Mouse (Mus musculus) hindbrain, postnatal 0 days (tissue): ENCODE results near the gene Krt34. TPM values are rescaled to one million over a fixed set of nuclear protein-coding genes. Genes with fewer than 3 reads are reported as not detected.

Experiments
- ATAC-seq: fragments of 200-750 bp; cut with Nextera tagmentation; 2 replicates; pipeline ENCODE4 v1.8.0; 2017; ENCODE audit warnings: mild to moderate bottlenecking, moderate TSS enrichment, moderate library complexity
- DNase-seq: peaks from one replicate; pipeline ENCODE4 v3.0.0-alpha.2; 2015; ENCODE audit warnings: low spot score
- H3K27ac ChIP-seq: fragments of 300-500 bp; sonication (generic); 2 replicates; pipeline ENCODE4 v1.5.1; 2014; ENCODE audit warnings: mild to moderate bottlenecking
- H3K27me3 ChIP-seq: fragments of 300-500 bp; sonication (generic); 2 replicates; pipeline ENCODE4 v1.6.1; 2014; ENCODE audit warnings: low read length, mixed read lengths; ENCODE audit not compliant: insufficient read depth
- H3K36me3 ChIP-seq: fragments of 300-500 bp; sonication (generic); 2 replicates; pipeline ENCODE4 v1.6.1; 2014; ENCODE audit warnings: low read length, mixed read lengths; ENCODE audit not compliant: insufficient read depth
- H3K4me1 ChIP-seq: fragments of 300-500 bp; sonication (generic); 2 replicates; pipeline ENCODE4 v1.6.1; 2014; ENCODE audit warnings: antibody characterized with exemption, low read length, mixed read lengths; ENCODE audit not compliant: insufficient read depth
- H3K4me2 ChIP-seq: fragments of 300-500 bp; sonication (generic); 2 replicates; pipeline ENCODE4 v1.6.1; 2014; ENCODE audit warnings: low read depth, mild to moderate bottlenecking, low read length, moderate library complexity, mixed read lengths
- H3K4me3 ChIP-seq: fragments of 300-500 bp; sonication (generic); 2 replicates; pipeline ENCODE4 v1.5.1; 2014; ENCODE audit warnings: low read length
- H3K9ac ChIP-seq: fragments of 300-500 bp; sonication (generic); replicated peaks from 2 replicates; pipeline ENCODE4 v1.6.1; 2014; ENCODE audit warnings: mild to moderate bottlenecking, low read length, moderate library complexity, mixed read lengths
- H3K9me3 ChIP-seq: fragments of 300-500 bp; sonication (generic); 2 replicates; pipeline ENCODE4 v1.6.1; 2016; ENCODE audit warnings: low read length, mixed read lengths
- CTCF ChIP-seq: IDR thresholded peaks from 2 replicates; pipeline ENCODE4 v1.5.1; 2016; ENCODE audit warnings: antibody characterized with exemption, control low read depth, low read depth
- WGBS: fragments of 180-500 bp; shearing (Covaris S2); extraction: QIAGEN DNeasy Blood & Tissue Kit; methylation state at CpG from one replicate; pipeline ENCODE4 v1.1.7; 2014; 5-methylcytosine and 5-hydroxymethylcytosine counted together
- polyA plus RNA-seq: library from polyadenylated mRNA; unstranded; fragments of >200 nt; fragmentation: Nextera tagmentation; extraction: Ambion mirVana; gene quantifications from 2 replicates; pipeline ENCODE4 v1.2.1, GENCODE M21; 2015
- total RNA-seq: library from RNA; depleted of rRNA; stranded (reverse); fragments of >200 nt; gene quantifications from 2 replicates; pipeline ENCODE4 v1.2.3, GENCODE M21; 2014; rRNA removed

The Krt34 gene
- total and polyA plus RNA-seq, 2 experiments from 2014 or later = not detected

DNA sequence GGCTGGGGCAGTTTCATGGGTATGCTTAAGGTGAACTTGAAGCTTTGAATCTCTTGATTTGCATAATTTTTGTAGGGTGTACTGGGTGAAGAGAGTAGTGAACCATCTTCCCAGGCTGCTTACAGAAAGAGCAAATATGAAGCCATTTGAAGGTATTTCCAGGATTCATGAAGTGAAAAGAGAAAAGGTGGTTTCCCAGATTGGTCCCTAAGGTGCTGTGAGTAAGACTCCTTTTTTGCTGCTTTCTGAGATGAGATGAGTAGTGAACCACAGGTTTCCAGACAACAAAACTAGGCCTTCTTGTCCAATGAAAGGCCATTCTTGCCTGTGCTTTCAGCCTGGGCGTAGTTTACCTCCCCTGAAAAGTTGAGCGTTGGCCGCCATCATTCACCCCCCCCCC, 52.8 kb downstream of the Krt34 start:
- Histone ChIP-seq H3K4me3 (no peak overlapping the region), H3K4me2 (no peak overlapping the region), H3K9me3 (no peaks in the 10 kb centered on the region), H3K27me3 (no peaks in the 10 kb centered on the region), H3K4me1 (no peaks in the 10 kb centered on the region), H3K36me3 (no peaks in the 10 kb centered on the region), H3K27ac (no peak overlapping the region), H3K9ac (no peak overlapping the region)
- WGBS = 92% methylated on average over 3 of the region's 3 CpGs
- DNase-seq (no peak), ATAC-seq (no peak)
- no peak for TF ChIP-seq CTCF

Other genes with a start within 250 kb of the Krt34 start
Only the 30 nearest of the 32 such genes appear.
- not detected in 2 replicates for gene Gm11554, start 237.1 kb downstream of the Krt34 start, total RNA-seq
- gene Gm11554, start 237.1 kb downstream of the Krt34 start, polyA plus RNA-seq = not detected in 2 replicates
- not detected in 2 replicates for gene Krtap4-13, start 231.7 kb downstream of the Krt34 start, total RNA-seq
- gene Krtap4-13, start 231.7 kb downstream of the Krt34 start, polyA plus RNA-seq = not detected in 2 replicates
- not detected in 2 replicates for gene Gm11564, start 225.9 kb downstream of the Krt34 start, total RNA-seq
- gene Gm11564, start 225.9 kb downstream of the Krt34 start, polyA plus RNA-seq = not detected in 2 replicates
- not detected in 2 replicates for gene 2300003K06Rik, start 203.5 kb downstream of the Krt34 start, total RNA-seq
- not detected in 2 replicates for gene 2300003K06Rik, start 203.5 kb downstream of the Krt34 start, polyA plus RNA-seq
- gene Krtap4-16, start 189.9 kb downstream of the Krt34 start, total RNA-seq = not detected in 2 replicates
- not detected in 2 replicates for gene Krtap4-16, start 189.9 kb downstream of the Krt34 start, polyA plus RNA-seq
- not detected in 2 replicates for gene Gm11568, start 183.6 kb downstream of the Krt34 start, total RNA-seq
- not detected in 2 replicates for gene Gm11568, start 183.6 kb downstream of the Krt34 start, polyA plus RNA-seq
- not detected in 2 replicates for gene Gm11559, start 177.1 kb downstream of the Krt34 start, total RNA-seq
- not detected in 2 replicates for gene Gm11559, start 177.1 kb downstream of the Krt34 start, polyA plus RNA-seq
- gene Krtap9-1, start 168.2 kb downstream of the Krt34 start, total RNA-seq = not detected in 2 replicates
- not detected in 2 replicates for gene Krtap9-1, start 168.2 kb downstream of the Krt34 start, polyA plus RNA-seq
- not detected in 2 replicates for gene Gm11567, start 162.4 kb downstream of the Krt34 start, total RNA-seq
- gene Gm11567, start 162.4 kb downstream of the Krt34 start, polyA plus RNA-seq = not detected in 2 replicates
- gene Krtap31-1, start 133.6 kb downstream of the Krt34 start, total RNA-seq = not detected in 2 replicates
- not detected in 2 replicates for gene Krtap31-1, start 133.6 kb downstream of the Krt34 start, polyA plus RNA-seq
- gene Gm11565, start 126.8 kb downstream of the Krt34 start, total RNA-seq = not detected in 2 replicates
- gene Gm11565, start 126.8 kb downstream of the Krt34 start, polyA plus RNA-seq = not detected in 2 replicates
- gene Krtap31-2, start 105.3 kb downstream of the Krt34 start, total RNA-seq = not detected in 2 replicates
- not detected in 2 replicates for gene Krtap31-2, start 105.3 kb downstream of the Krt34 start, polyA plus RNA-seq
- gene Krtap9-5, start 93.1 kb downstream of the Krt34 start, total RNA-seq = not detected in 2 replicates
- gene Krtap9-5, start 93.1 kb downstream of the Krt34 start, polyA plus RNA-seq = not detected in 2 replicates
- not detected in 2 replicates for gene Krtap29-1, start 62.5 kb downstream of the Krt34 start, total RNA-seq
- not detected in 2 replicates for gene Krtap29-1, start 62.5 kb downstream of the Krt34 start, polyA plus RNA-seq
- gene Krtap16-1, start 55.0 kb downstream of the Krt34 start, total RNA-seq = not detected in 2 replicates
- gene Krtap16-1, start 55.0 kb downstream of the Krt34 start, polyA plus RNA-seq = 0.09 TPM in 1 of 2 replicates, not detected in the other
- gene Krtap17-1, start 47.6 kb downstream of the Krt34 start, total RNA-seq = 2.6 and 3.0 TPM in 2 replicates
- gene Krtap17-1, start 47.6 kb downstream of the Krt34 start, polyA plus RNA-seq = 1.6 and 1.8 TPM in 2 replicates
- not detected in 2 replicates for gene Krt33a, start 25.3 kb downstream of the Krt34 start, total RNA-seq
- gene Krt33a, start 25.3 kb downstream of the Krt34 start, polyA plus RNA-seq = not detected in 2 replicates
- gene Krt33b, start 11.7 kb downstream of the Krt34 start, total RNA-seq = not detected in 2 replicates
- gene Krt33b, start 11.7 kb downstream of the Krt34 start, polyA plus RNA-seq = 0.11 and 0.29 TPM in 2 replicates
- gene Krt31, start 9.0 kb upstream of the Krt34 start, total RNA-seq = not detected in 2 replicates
- gene Krt31, start 9.0 kb upstream of the Krt34 start, polyA plus RNA-seq = not detected in 2 replicates
- gene Krt32, start 46.7 kb upstream of the Krt34 start, total RNA-seq = not detected in 2 replicates
- gene Krt32, start 46.7 kb upstream of the Krt34 start, polyA plus RNA-seq = not detected in 2 replicates
- 0.78 TPM in 1 of 2 replicates, not detected in the other for gene Krt35, start 54.7 kb upstream of the Krt34 start, total RNA-seq
- 0.16 TPM in 2 replicates for gene Krt35, start 54.7 kb upstream of the Krt34 start, polyA plus RNA-seq
- not detected in 2 replicates for gene Krt36, start 64.1 kb upstream of the Krt34 start, total RNA-seq
- gene Krt36, start 64.1 kb upstream of the Krt34 start, polyA plus RNA-seq = 0.14 TPM in 1 of 2 replicates, not detected in the other
- not detected in 2 replicates for gene Krt13, start 80.0 kb upstream of the Krt34 start, total RNA-seq
- gene Krt13, start 80.0 kb upstream of the Krt34 start, polyA plus RNA-seq = 0.13 TPM in 1 of 2 replicates, not detected in the other
- 0.25 and 0.68 TPM in 2 replicates for gene Krt15, start 94.4 kb upstream of the Krt34 start, total RNA-seq
- gene Krt15, start 94.4 kb upstream of the Krt34 start, polyA plus RNA-seq = 0.21 and 0.24 TPM in 2 replicates
- gene Krt19, start 107.1 kb upstream of the Krt34 start, total RNA-seq = 0.65 and 2.7 TPM in 2 replicates
- gene Krt19, start 107.1 kb upstream of the Krt34 start, polyA plus RNA-seq = 3.8 and 4.9 TPM in 2 replicates
- gene Krt9, start 151.7 kb upstream of the Krt34 start, total RNA-seq = 0.05 TPM in 1 of 2 replicates, not detected in the other
- 0.06 and 0.18 TPM in 2 replicates for gene Krt9, start 151.7 kb upstream of the Krt34 start, polyA plus RNA-seq
- gene Krt14, start 166.0 kb upstream of the Krt34 start, total RNA-seq = 0.86 TPM in 1 of 2 replicates, not detected in the other
- 0.55 and 0.79 TPM in 2 replicates for gene Krt14, start 166.0 kb upstream of the Krt34 start, polyA plus RNA-seq
- not detected in 2 replicates for gene Krt16, start 207.3 kb upstream of the Krt34 start, total RNA-seq
- gene Krt16, start 207.3 kb upstream of the Krt34 start, polyA plus RNA-seq = not detected in 2 replicates
- gene Krt17, start 219.5 kb upstream of the Krt34 start, total RNA-seq = 0.40 and 1.0 TPM in 2 replicates
- gene Krt17, start 219.5 kb upstream of the Krt34 start, polyA plus RNA-seq = 1.1 and 1.2 TPM in 2 replicates
- not detected in 2 replicates for gene Krt42, start 228.3 kb upstream of the Krt34 start, total RNA-seq
- gene Krt42, start 228.3 kb upstream of the Krt34 start, polyA plus RNA-seq = 0.23 TPM in 1 of 2 replicates, not detected in the other